Mouse (Mus musculus) ES-Bruce4 (cell line): ENCODE data around the gene Flnc. TPM values are rescaled to one million over a fixed set of nuclear protein-coding genes. Genes with fewer than 3 reads are reported as not detected.
A peak's percentile ranks its signal among the peaks of the same experiment; 100 is the strongest.

Source experiments
- H3K27ac ChIP-seq: 2 replicates; pipeline ENCODE4 v1.5.1; 2012; ENCODE audit warnings: low read length, inconsistent platforms; ENCODE audit not compliant: insufficient read depth
- H3K27me3 ChIP-seq: 2 replicates; pipeline ENCODE4 v1.6.1; 2012; ENCODE audit warnings: mild to moderate bottlenecking, low read length, inconsistent platforms; ENCODE audit not compliant: control insufficient read depth, poor library complexity, insufficient read depth, severe bottlenecking
- H3K36me3 ChIP-seq: 2 replicates; pipeline ENCODE4 v1.6.1; 2012; ENCODE audit warnings: inconsistent platforms, mild to moderate bottlenecking, low read length, moderate library complexity; ENCODE audit not compliant: control insufficient read depth, poor library complexity, insufficient read depth, severe bottlenecking
- H3K4me1 ChIP-seq: one replicate; pipeline ENCODE4 v1.8.1; 2011; ENCODE audit warnings: low read length; ENCODE audit not compliant: control insufficient read depth, insufficient read depth
- H3K4me3 ChIP-seq: 2 replicates; pipeline ENCODE4 v1.5.1; 2011; ENCODE audit warnings: low read depth, mild to moderate bottlenecking, low read length
- H3K9ac ChIP-seq: 2 replicates; pipeline ENCODE4 v1.6.1; 2012; ENCODE audit warnings: low read depth, mild to moderate bottlenecking, inconsistent platforms; ENCODE audit not compliant: poor library complexity, severe bottlenecking
- H3K9me3 ChIP-seq: replicated peaks from 2 replicates; pipeline ENCODE4 v1.6.1; 2012; ENCODE audit warnings: mild to moderate bottlenecking, low read length, inconsistent platforms; ENCODE audit not compliant: control insufficient read depth, poor library complexity, insufficient read depth, severe bottlenecking
- CTCF ChIP-seq: IDR thresholded peaks from one replicate; pipeline ENCODE4 v1.8.1; 2011; ENCODE audit warnings: low read depth, low read length
- EP300 ChIP-seq: IDR thresholded peaks from 2 replicates; pipeline ENCODE4 v1.6.1; 2011; ENCODE audit warnings: low read depth, low read length; ENCODE audit not compliant: insufficient read depth
- POLR2A ChIP-seq: IDR thresholded peaks from one replicate; pipeline ENCODE4 v1.8.1; 2011; ENCODE audit warnings: low read length; ENCODE audit not compliant: insufficient read depth
- polyA plus RNA-seq: library from polyadenylated mRNA; stranded (reverse); fragments of >200 nt; gene quantifications from 2 replicates; pipeline ENCODE4 v1.2.4, GENCODE M21; 2011; ENCODE audit warnings: low read depth; ENCODE audit not compliant: missing spikeins, insufficient read depth, insufficient read length

Gene Flnc
- polyA plus RNA-seq, 1 experiment, result 37.2 TPM

GRCm38 (mm10) chr6:29500810-29501209, 67.8 kb downstream of the Flnc start:
- TF ChIP-seq CTCF (no peak), EP300 (no peak), POLR2A (no peak)
- no peak overlapping the region for H3K27ac ChIP-seq
- no peaks in the 10 kb centered on the region for H3K27me3 ChIP-seq

GRCm38 (mm10) chr6:29501599-29501998, 68.5 kb downstream of the Flnc start:
- no peaks in the 10 kb centered on the region for H3K36me3 ChIP-seq

More at GRCm38 (mm10) chr6:29500810-29501209, 67.8 kb downstream of the Flnc start:
- H3K9me3 ChIP-seq, result no peaks in the 10 kb centered on the region
- H3K4me1 ChIP-seq, result no peaks in the 10 kb centered on the region
- H3K36me3 ChIP-seq, result no peaks in the 10 kb centered on the region
- no peak overlapping the region for H3K4me3 ChIP-seq
- no peak overlapping the region for H3K9ac ChIP-seq

GRCm38 (mm10) chr6:29505493-29505892, 72.4 kb downstream of the Flnc start:
- H3K9ac ChIP-seq, result no peak overlapping the region
- no peak overlapping the region for H3K4me3 ChIP-seq
- H3K27me3 ChIP-seq, result no peaks in the 10 kb centered on the region
- TF ChIP-seq POLR2A (no peak), CTCF (peak; percentile 34)
- H3K9me3 ChIP-seq, result no peaks in the 10 kb centered on the region
- no peaks in the 10 kb centered on the region for H3K36me3 ChIP-seq
- no peak overlapping the region for H3K27ac ChIP-seq
- no peaks in the 10 kb centered on the region for H3K4me1 ChIP-seq

More at GRCm38 (mm10) chr6:29501599-29501998, 68.5 kb downstream of the Flnc start:
- H3K27ac ChIP-seq, result no peak overlapping the region
- no peak overlapping the region for H3K9ac ChIP-seq
- no peaks in the 10 kb centered on the region for H3K4me1 ChIP-seq
- H3K9me3 ChIP-seq, result no peaks in the 10 kb centered on the region
- no peaks in the 10 kb centered on the region for H3K27me3 ChIP-seq
- H3K4me3 ChIP-seq, result no peak overlapping the region
- TF ChIP-seq EP300 (no peak), CTCF (peak; percentile 15)

- TF ChIP-seq CTCF, result no peak
- TF ChIP-seq POLR2A, result no peak
- TF ChIP-seq EP300, result no peak
- H3K9ac ChIP-seq, result no peak overlapping the region
- no peaks in the 10 kb centered on the region for H3K27me3 ChIP-seq
- H3K4me1 ChIP-seq, result no peaks in the 10 kb centered on the region
- no peak overlapping the region for H3K27ac ChIP-seq
- no peaks in the 10 kb centered on the region for H3K9me3 ChIP-seq
- no peak overlapping the region for H3K4me3 ChIP-seq
- H3K36me3 ChIP-seq, result no peaks in the 10 kb centered on the region
Measured at GRCm38 (mm10) chr6:29506834-29507233, 73.8 kb downstream of the Flnc start.

- Histone ChIP-seq H3K9me3 (no peaks in the 10 kb centered on the region), H3K27ac (no peak within 1 kb of the TSS), H3K4me3 (peak within 1 kb of the TSS; percentile 65), H3K9ac (peak within 1 kb of the TSS; percentile 33), H3K4me1 (no peaks in the 10 kb centered on the region), H3K36me3 (no peaks in the 10 kb centered on the region), H3K27me3 (no peaks in the 10 kb centered on the region)
- TF ChIP-seq EP300 (no peak), POLR2A (no peak), CTCF (no peak)
Measured at GRCm38 (mm10) chr6:29507447-29508309, 74.6 kb downstream of the Flnc start, which contains the start of gene Kcp. Gene Kcp, minus strand, starts transcription at chr6:29507952.

GRCm38 (mm10) chr6:29509086-29509485, 76.0 kb downstream of the Flnc start:
- Histone ChIP-seq H3K27ac (no peak overlapping the region), H3K9me3 (no peaks in the 10 kb centered on the region), H3K36me3 (no peaks in the 10 kb centered on the region), H3K27me3 (no peaks in the 10 kb centered on the region), H3K9ac (no peak overlapping the region), H3K4me3 (no peak overlapping the region), H3K4me1 (no peaks in the 10 kb centered on the region)
- TF ChIP-seq EP300 (no peak), CTCF (no peak), POLR2A (no peak)

Other genes with a start within 250 kb of the Flnc start
- 25.7 and 29.8 TPM in 2 replicates for gene Impdh1, start 216.9 kb upstream of the Flnc start, polyA plus RNA-seq
- 18.4 and 21.8 TPM in 2 replicates for gene Hilpda, start 160.8 kb upstream of the Flnc start, polyA plus RNA-seq
- gene Fam71f2, start 153.7 kb upstream of the Flnc start, polyA plus RNA-seq, result 1.5 and 1.9 TPM in 2 replicates
- gene Fam71f1, start 114.1 kb upstream of the Flnc start, polyA plus RNA-seq, result not detected in 2 replicates
- gene Calu, start 85.2 kb upstream of the Flnc start, polyA plus RNA-seq, result 269 and 284 TPM in 2 replicates
- not detected in 2 replicates for gene Opn1sw, start 44.8 kb upstream of the Flnc start, polyA plus RNA-seq
- 22.7 and 28.4 TPM in 2 replicates for gene Ccdc136, start 36.9 kb upstream of the Flnc start, polyA plus RNA-seq
- 142 and 143 TPM in 2 replicates for gene Atp6v1f, start 34.5 kb downstream of the Flnc start, polyA plus RNA-seq
- 0.90 and 1.0 TPM in 2 replicates for gene Atp6v1fnb, start 38.2 kb downstream of the Flnc start, polyA plus RNA-seq
- 1.9 and 4.1 TPM in 2 replicates for gene Kcp, start 74.7 kb downstream of the Flnc start, polyA plus RNA-seq
- 2.3 and 2.6 TPM in 2 replicates for gene Irf5, start 93.4 kb downstream of the Flnc start, polyA plus RNA-seq
- gene Tnpo3, start 176.6 kb downstream of the Flnc start, polyA plus RNA-seq, result 127 and 130 TPM in 2 replicates